Mouse (Mus musculus): Measurements from ENCODE around the gene Ecpas. TPM values are rescaled to one million over a fixed set of nuclear protein-coding genes. Genes with fewer than 3 reads are reported as not detected.

The Ecpas gene
- 10 to 100 TPM; 38.9 to 41.5 TPM for polyA plus RNA-seq (2017; shearing (Covaris generic))

DNA sequence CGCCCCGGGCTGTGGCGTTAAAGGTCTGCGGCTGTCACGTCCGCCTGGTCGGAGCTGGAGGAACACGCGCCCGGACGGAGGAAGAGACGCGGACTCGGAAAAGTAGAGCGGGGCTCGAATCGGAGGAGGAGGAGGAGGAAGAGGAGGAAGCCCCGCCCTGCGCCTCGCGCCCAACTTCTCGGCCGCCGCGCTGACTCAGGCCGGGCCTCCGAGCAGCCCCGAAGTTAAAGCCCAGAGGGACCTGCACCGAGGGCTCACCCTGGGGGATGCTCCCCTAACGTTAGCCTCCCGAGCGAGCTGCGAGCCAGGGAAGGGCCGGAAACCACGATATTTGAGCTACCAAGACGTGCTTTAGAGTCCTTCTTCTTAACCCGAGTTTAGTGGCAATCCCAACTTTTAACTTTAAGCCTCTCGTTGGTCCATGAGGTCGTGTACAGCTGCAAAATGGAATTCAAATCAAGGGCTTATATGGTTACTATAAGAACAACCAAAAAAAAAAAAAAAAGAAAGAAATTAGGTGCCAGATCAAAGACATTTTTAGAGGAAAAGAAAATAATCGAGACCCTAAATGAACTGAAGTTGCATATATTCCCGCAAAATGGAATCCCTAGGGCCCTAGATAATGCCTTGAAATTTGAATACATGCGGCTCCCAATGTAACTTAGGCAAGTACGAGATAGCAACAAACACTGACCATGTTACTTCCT lies at the start of gene Ecpas:
TSS of gene Ecpas (minus strand) at position 121 of the 707 bp plus-strand sequence.

DNA sequence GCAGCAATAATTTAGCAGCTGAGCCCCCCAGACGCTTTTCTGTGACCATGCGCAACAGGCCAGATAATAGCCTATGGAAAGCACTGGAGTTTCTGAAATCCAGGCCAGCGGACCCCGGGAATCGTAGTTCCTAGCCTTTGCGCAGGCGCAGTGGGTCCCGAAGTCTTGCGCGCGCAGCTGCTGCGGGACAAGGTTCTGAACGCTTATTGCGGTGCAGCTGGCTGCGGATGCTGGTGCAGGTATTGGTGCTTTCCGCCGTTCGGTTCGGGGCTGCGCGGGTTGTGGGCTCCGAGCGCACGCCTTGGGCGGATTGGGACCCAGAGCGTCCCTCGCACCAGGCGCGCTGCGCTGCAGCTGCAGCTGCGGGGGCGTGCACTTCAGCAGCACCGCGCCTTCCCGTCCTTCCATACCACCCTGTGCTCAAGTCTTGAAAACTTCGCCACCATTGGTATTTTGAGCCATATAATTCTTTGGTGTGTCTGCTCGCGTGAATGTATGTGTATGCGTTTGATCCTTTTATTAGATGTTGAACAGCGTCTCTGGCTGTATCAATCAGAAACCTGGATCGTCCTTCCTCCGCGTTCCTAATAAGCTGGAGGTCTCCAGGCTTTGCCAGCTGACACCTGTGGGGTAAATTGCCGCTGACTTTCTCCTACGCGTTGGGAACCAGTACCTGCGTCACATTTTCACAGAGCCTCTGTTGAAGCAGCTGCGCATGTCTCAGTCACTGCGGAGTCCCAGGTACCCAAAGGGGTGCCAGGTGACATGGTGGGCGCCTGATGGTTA lies 31.1 kb upstream of the Ecpas start, which contains the start of gene Zkscan16:
TSS of gene Zkscan16 (plus strand) at position 209 of the 786 bp plus-strand sequence.

DNA sequence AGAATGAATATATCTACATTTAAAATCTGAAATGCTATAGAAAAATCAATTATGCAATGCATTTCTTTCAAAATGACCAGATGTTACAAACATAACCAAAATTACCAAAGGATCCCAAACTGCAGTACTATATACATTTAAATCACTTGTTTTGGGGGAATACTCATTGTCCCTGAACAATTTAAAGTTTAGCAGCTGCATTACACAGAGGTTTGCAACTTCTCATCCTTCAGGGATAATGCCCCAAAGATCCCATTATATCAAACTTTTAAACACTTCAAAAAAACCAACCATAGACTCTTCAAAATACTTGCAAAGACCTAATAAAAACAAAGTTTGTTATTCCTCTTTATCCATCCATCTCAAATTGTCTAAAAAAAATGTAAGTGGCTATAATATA lies 124.9 kb downstream of the Ecpas start, which contains the start of gene Olfr267:
TSS of gene Olfr267 (minus strand) at position 101 of the 400 bp plus-strand sequence.

Other genes with a start within 250 kb of the Ecpas start
- gene Olfr267, start 125.0 kb downstream of the Ecpas start, polyA plus RNA-seq (2017; shearing (Covaris generic)): under 1 TPM in 1 of 2 experiments, not detected in 1; 0.23 TPM
- not detected for gene Zkscan16, start 30.9 kb upstream of the Ecpas start, polyA plus RNA-seq (2017; shearing (Covaris generic))
- under 1 TPM; 0.42 to 0.95 TPM for gene Ptgr1, start 74.4 kb upstream of the Ecpas start, polyA plus RNA-seq (2017; shearing (Covaris generic))
- gene Dnajc25, start 82.3 kb upstream of the Ecpas start, polyA plus RNA-seq (2017; shearing (Covaris generic)): 1 to 10 TPM; 5.4 to 6.9 TPM
- 1 to 10 TPM; 7.2 to 8.0 TPM for gene Gm20503, start 90.5 kb upstream of the Ecpas start, polyA plus RNA-seq (2017; shearing (Covaris generic))
- 100 to 1,000 TPM; 152 TPM for gene Gng10, start 122.3 kb upstream of the Ecpas start, polyA plus RNA-seq (2017; shearing (Covaris generic))
- under 1 TPM in 1 of 2 experiments, not detected in 1; 0.05 TPM for gene AI481877, start 226.2 kb upstream of the Ecpas start, polyA plus RNA-seq (2017; shearing (Covaris generic))